Mouse (Mus musculus): Measurements from ENCODE around the gene Prg4. TPM values are rescaled to one million over a fixed set of nuclear protein-coding genes. Genes with fewer than 3 reads are reported as not detected.

Gene Prg4
- polyA plus RNA-seq, 1 experiment, result 1.9 TPM

- no peak overlapping the region for H3K27ac ChIP-seq (ENCODE audit: control insufficient read depth, insufficient read depth, low read length)
- 67% methylated on average over 6 of the region's 6 CpGs for WGBS
- no peak for DNase-seq
- H3K4me1 ChIP-seq (replicated peaks; ENCODE audit: control insufficient read depth, insufficient read depth, low read length), result no peaks in the 10 kb centered on the region
- H3K4me3 ChIP-seq (ENCODE audit: control insufficient read depth, insufficient read depth, low read length), result no peak overlapping the region
- H3K27me3 ChIP-seq (ENCODE audit: control insufficient read depth, insufficient read depth, low read length), result no peaks in the 10 kb centered on the region
- TF ChIP-seq CTCF (IDR thresholded peaks at IDR 0.05; ENCODE audit: borderline replicate concordance, control insufficient read depth, extremely low read depth, insufficient read depth, low read length, poor library complexity) (no peak), POLR2A (IDR thresholded peaks at IDR 0.05; ENCODE audit: control insufficient read depth, extremely low read depth, insufficient read depth, low read length, poor library complexity) (no peak)
- H3K36me3 ChIP-seq (ENCODE audit: control insufficient read depth, insufficient read depth, low read length), result no peaks in the 10 kb centered on the region
These were observed 30.8 kb upstream of the Prg4 start for GRCm38 (mm10) chr1:150496626-150497302.

GRCm38 (mm10) chr1:150489148-150489547 is 23.2 kb upstream of the Prg4 start:
- Histone ChIP-seq H3K27me3 (ENCODE audit: control insufficient read depth, insufficient read depth, low read length) (no peaks in the 10 kb centered on the region), H3K4me1 (replicated peaks; ENCODE audit: control insufficient read depth, insufficient read depth, low read length) (no peaks in the 10 kb centered on the region), H3K27ac (ENCODE audit: control insufficient read depth, insufficient read depth, low read length) (no peak overlapping the region), H3K36me3 (ENCODE audit: control insufficient read depth, insufficient read depth, low read length) (no peaks in the 10 kb centered on the region), H3K4me3 (ENCODE audit: control insufficient read depth, insufficient read depth, low read length) (no peak overlapping the region)
- 97% methylated on average over 2 of the region's 2 CpGs for WGBS
- no peak for DNase-seq
- no peak for TF ChIP-seq CTCF (IDR thresholded peaks at IDR 0.05; ENCODE audit: borderline replicate concordance, control insufficient read depth, extremely low read depth, insufficient read depth, low read length, poor library complexity)
- no peak for TF ChIP-seq POLR2A (IDR thresholded peaks at IDR 0.05; ENCODE audit: control insufficient read depth, extremely low read depth, insufficient read depth, low read length, poor library complexity)

- H3K4me3 ChIP-seq (ENCODE audit: control insufficient read depth, insufficient read depth, low read length), result no peak overlapping the region
- H3K36me3 ChIP-seq (ENCODE audit: control insufficient read depth, insufficient read depth, low read length), result no peaks in the 10 kb centered on the region
- H3K4me1 ChIP-seq (replicated peaks; ENCODE audit: control insufficient read depth, insufficient read depth, low read length), result no peaks in the 10 kb centered on the region
- no peak for DNase-seq
- H3K27ac ChIP-seq (ENCODE audit: control insufficient read depth, insufficient read depth, low read length), result no peak overlapping the region
- 88% methylated on average over 5 of the region's 5 CpGs for WGBS
- no peaks in the 10 kb centered on the region for H3K27me3 ChIP-seq (ENCODE audit: control insufficient read depth, insufficient read depth, low read length)
- TF ChIP-seq POLR2A (IDR thresholded peaks at IDR 0.05; ENCODE audit: control insufficient read depth, extremely low read depth, insufficient read depth, low read length, poor library complexity) (no peak), CTCF (IDR thresholded peaks at IDR 0.05; ENCODE audit: borderline replicate concordance, control insufficient read depth, extremely low read depth, insufficient read depth, low read length, poor library complexity) (no peak)
These were observed 14.7 kb upstream of the Prg4 start for GRCm38 (mm10) chr1:150480674-150481073.

GRCm38 (mm10) chr1:150472525-150472924 is 6.6 kb upstream of the Prg4 start:
- Histone ChIP-seq H3K27ac (ENCODE audit: control insufficient read depth, insufficient read depth, low read length) (no peak overlapping the region), H3K4me3 (ENCODE audit: control insufficient read depth, insufficient read depth, low read length) (no peak overlapping the region), H3K27me3 (ENCODE audit: control insufficient read depth, insufficient read depth, low read length) (no peaks in the 10 kb centered on the region), H3K36me3 (ENCODE audit: control insufficient read depth, insufficient read depth, low read length) (no peaks in the 10 kb centered on the region), H3K4me1 (replicated peaks; ENCODE audit: control insufficient read depth, insufficient read depth, low read length) (no peaks in the 10 kb centered on the region)
- no peak for DNase-seq
- 94% methylated on average over 7 of the region's 7 CpGs for WGBS
- TF ChIP-seq POLR2A (IDR thresholded peaks at IDR 0.05; ENCODE audit: control insufficient read depth, extremely low read depth, insufficient read depth, low read length, poor library complexity), result no peak
- TF ChIP-seq CTCF (IDR thresholded peaks at IDR 0.05; ENCODE audit: borderline replicate concordance, control insufficient read depth, extremely low read depth, insufficient read depth, low read length, poor library complexity), result no peak

GRCm38 (mm10) chr1:150469992-150470391 is 4.0 kb upstream of the Prg4 start:
- no peaks in the 10 kb centered on the region for H3K36me3 ChIP-seq (ENCODE audit: control insufficient read depth, insufficient read depth, low read length)
- no peak for DNase-seq
- no peak overlapping the region for H3K27ac ChIP-seq (ENCODE audit: control insufficient read depth, insufficient read depth, low read length)
- TF ChIP-seq CTCF (IDR thresholded peaks at IDR 0.05; ENCODE audit: borderline replicate concordance, control insufficient read depth, extremely low read depth, insufficient read depth, low read length, poor library complexity), result no peak
- no peak for TF ChIP-seq POLR2A (IDR thresholded peaks at IDR 0.05; ENCODE audit: control insufficient read depth, extremely low read depth, insufficient read depth, low read length, poor library complexity)
- WGBS, result 21% methylated on average over 3 of the region's 3 CpGs
- no peaks in the 10 kb centered on the region for H3K4me1 ChIP-seq (replicated peaks; ENCODE audit: control insufficient read depth, insufficient read depth, low read length)
- no peak overlapping the region for H3K4me3 ChIP-seq (ENCODE audit: control insufficient read depth, insufficient read depth, low read length)
- no peaks in the 10 kb centered on the region for H3K27me3 ChIP-seq (ENCODE audit: control insufficient read depth, insufficient read depth, low read length)

GRCm38 (mm10) chr1:150465364-150465763 is 601 bp downstream of the Prg4 start:
- no peak for DNase-seq
- TF ChIP-seq CTCF (IDR thresholded peaks at IDR 0.05; ENCODE audit: borderline replicate concordance, control insufficient read depth, extremely low read depth, insufficient read depth, low read length, poor library complexity), result no peak
- TF ChIP-seq POLR2A (IDR thresholded peaks at IDR 0.05; ENCODE audit: control insufficient read depth, extremely low read depth, insufficient read depth, low read length, poor library complexity), result no peak
- 90% methylated on average over 10 of the region's 10 CpGs for WGBS
- H3K4me3 ChIP-seq (ENCODE audit: control insufficient read depth, insufficient read depth, low read length), result no peak overlapping the region
- H3K36me3 ChIP-seq (ENCODE audit: control insufficient read depth, insufficient read depth, low read length), result no peaks in the 10 kb centered on the region
- H3K27me3 ChIP-seq (ENCODE audit: control insufficient read depth, insufficient read depth, low read length), result no peaks in the 10 kb centered on the region
- H3K27ac ChIP-seq (ENCODE audit: control insufficient read depth, insufficient read depth, low read length), result no peak overlapping the region
- H3K4me1 ChIP-seq (replicated peaks; ENCODE audit: control insufficient read depth, insufficient read depth, low read length), result no peaks in the 10 kb centered on the region

GRCm38 (mm10) chr1:150463691-150464090 is 2.3 kb downstream of the Prg4 start:
- H3K4me3 ChIP-seq (ENCODE audit: control insufficient read depth, insufficient read depth, low read length), result no peak overlapping the region
- 99% methylated on average over 4 of the region's 4 CpGs for WGBS
- H3K36me3 ChIP-seq (ENCODE audit: control insufficient read depth, insufficient read depth, low read length), result no peaks in the 10 kb centered on the region
- no peak for TF ChIP-seq CTCF (IDR thresholded peaks at IDR 0.05; ENCODE audit: borderline replicate concordance, control insufficient read depth, extremely low read depth, insufficient read depth, low read length, poor library complexity)
- no peak for TF ChIP-seq POLR2A (IDR thresholded peaks at IDR 0.05; ENCODE audit: control insufficient read depth, extremely low read depth, insufficient read depth, low read length, poor library complexity)
- DNase-seq, result no peak
- no peak overlapping the region for H3K27ac ChIP-seq (ENCODE audit: control insufficient read depth, insufficient read depth, low read length)
- H3K4me1 ChIP-seq (replicated peaks; ENCODE audit: control insufficient read depth, insufficient read depth, low read length), result no peaks in the 10 kb centered on the region
- H3K27me3 ChIP-seq (ENCODE audit: control insufficient read depth, insufficient read depth, low read length), result no peaks in the 10 kb centered on the region
